Mouse (Mus musculus) myocyte (in vitro differentiated cells): ENCODE measurements around the gene Fam129a. TPM values are rescaled to one million over a fixed set of nuclear protein-coding genes. Genes with fewer than 3 reads are reported as not detected.
A peak's percentile ranks its signal among the peaks of the same experiment; 100 is the strongest.
"Not testable (repeated sequence)": the region's sequence is repeated elsewhere in the genome, so short reads cannot be mapped to it uniquely, and the experiment has no call there.

Experiments used
- H3K27me3 ChIP-seq: one replicate; pipeline ENCODE4 v1.6.1; 2011; ENCODE audit not compliant: control insufficient read depth, insufficient read depth, insufficient read length
- H3K36me3 ChIP-seq: one replicate; pipeline ENCODE4 v1.6.1; 2011; ENCODE audit not compliant: control insufficient read depth, insufficient read depth
- H3K4me2 ChIP-seq: one replicate; pipeline ENCODE4 v1.6.1; 2011; ENCODE audit warnings: low read depth, control low read depth
- H3K4me3 ChIP-seq: one replicate; pipeline ENCODE4 v1.5.1; 2011; ENCODE audit warnings: mild to moderate bottlenecking, control low read depth, moderate library complexity
- H3K79me2 ChIP-seq: one replicate; pipeline ENCODE4 v1.6.1; 2011; ENCODE audit not compliant: control insufficient read depth, insufficient read depth
- H3ac ChIP-seq: one replicate; pipeline ENCODE4 v1.6.1; 2011; ENCODE audit not compliant: control insufficient read depth, insufficient read length
- CEBPB ChIP-seq: IDR thresholded peaks from 2 replicates; pipeline ENCODE4 v1.6.1; 2011; ENCODE audit warnings: mild to moderate bottlenecking, moderate library complexity; ENCODE audit not compliant: poor library complexity, insufficient read depth, severe bottlenecking
- E2F4 ChIP-seq: IDR thresholded peaks from one replicate; pipeline ENCODE4 v1.6.1; 2011; ENCODE audit warnings: mild to moderate bottlenecking, control low read depth, moderate library complexity; ENCODE audit not compliant: insufficient read depth
- MAX ChIP-seq: IDR thresholded peaks from one replicate; pipeline ENCODE4 v1.6.1; 2011; ENCODE audit warnings: low read depth, mild to moderate bottlenecking, control low read depth
- MYOD1 ChIP-seq, 3 experiments: IDR thresholded peaks; one replicate each; pipeline ENCODE4 v1.6.1; 2011; ENCODE audit warnings: control low read depth in 2 of 3, low read depth in 2 of 3, mild to moderate bottlenecking in 2 of 3, moderate library complexity in 1 of 3; ENCODE audit not compliant: insufficient read length in 2 of 3, control insufficient read depth in 1 of 3
- MYOG ChIP-seq, 3 experiments: IDR thresholded peaks; one replicate each; pipeline ENCODE4 v1.6.1; 2011; ENCODE audit warnings: control low read depth in 2 of 3, low read depth in 2 of 3, mild to moderate bottlenecking in 2 of 3; ENCODE audit not compliant: insufficient read length in 2 of 3, control insufficient read depth in 1 of 3, insufficient read depth in 1 of 3
- POLR2A ChIP-seq: IDR thresholded peaks from one replicate; pipeline ENCODE4 v1.6.1; 2011; ENCODE audit warnings: low read depth, mild to moderate bottlenecking, control low read depth, moderate library complexity; ENCODE audit not compliant: insufficient read length
- POLR2AphosphoS2 ChIP-seq: IDR thresholded peaks from one replicate; pipeline ENCODE4 v1.6.1; 2011; ENCODE audit warnings: low read depth, control low read depth; ENCODE audit not compliant: insufficient read length
- REST ChIP-seq: IDR thresholded peaks from one replicate; pipeline ENCODE4 v1.6.1; 2011; ENCODE audit warnings: mild to moderate bottlenecking, control low read depth, moderate library complexity; ENCODE audit not compliant: insufficient read depth, insufficient read length
- SRF ChIP-seq: IDR thresholded peaks from one replicate; pipeline ENCODE4 v1.6.1; 2011; ENCODE audit warnings: low read depth; ENCODE audit not compliant: control insufficient read depth, insufficient read length
- TCF12 ChIP-seq: IDR thresholded peaks from one replicate; pipeline ENCODE4 v1.6.1; 2011; ENCODE audit warnings: mild to moderate bottlenecking, control low read depth; ENCODE audit not compliant: poor library complexity, insufficient read depth, severe bottlenecking
- TCF3 ChIP-seq: IDR thresholded peaks from one replicate; pipeline ENCODE4 v1.6.1; 2011; ENCODE audit warnings: low read depth, control low read depth; ENCODE audit not compliant: insufficient read length
- USF1 ChIP-seq: IDR thresholded peaks from one replicate; pipeline ENCODE4 v1.6.1; 2011; ENCODE audit warnings: low read depth, mild to moderate bottlenecking, control low read depth, moderate library complexity
- polyA plus RNA-seq: library from polyadenylated mRNA; unstranded; fragments of >200 nt; fragmentation: generic; extraction: Trizol; gene quantifications from one replicate; pipeline ENCODE4 v1.2.1, GENCODE M21; 2012; ENCODE audit warnings: missing spikeins

The Fam129a gene
- polyA plus RNA-seq, 1 experiment: 2.7 TPM

GRCm38 (mm10) chr1:151690583-151691193 lies 119.7 kb downstream of the Fam129a start:
- H3K4me2 ChIP-seq: peak overlapping the region; percentile 49
- H3K27me3 ChIP-seq: no peaks in the 10 kb centered on the region
- no peak overlapping the region for H3ac ChIP-seq
- no peak overlapping the region for H3K4me3 ChIP-seq
- no peaks in the 10 kb centered on the region for H3K79me2 ChIP-seq
- TF ChIP-seq TCF12 (no peak), USF1 (no peak), TCF3 (no peak), POLR2AphosphoS2 (no peak), POLR2A (no peak), CEBPB (0 out of 2 replicates have a peak, but pooled peaks have one; percentile 26)
- no peaks in the 10 kb centered on the region for H3K36me3 ChIP-seq

GRCm38 (mm10) chr1:151692867-151693266 lies 121.9 kb downstream of the Fam129a start:
- H3K4me2 ChIP-seq: peak overlapping the region; percentile 15
- H3K36me3 ChIP-seq, H3K4me3 ChIP-seq, H3ac ChIP-seq, H3K79me2 ChIP-seq, H3K27me3 ChIP-seq: not testable (repeated sequence)

- Histone ChIP-seq H3K4me2 (no peak overlapping the region), H3K27me3 (no peaks in the 10 kb centered on the region), H3K36me3 (no peaks in the 10 kb centered on the region), H3ac (no peak overlapping the region), H3K4me3 (no peak overlapping the region), H3K79me2 (no peaks in the 10 kb centered on the region)
- TF ChIP-seq USF1 (no peak), E2F4 (no peak), SRF (no peak), TCF3 (no peak), POLR2A (no peak), CEBPB (no peak), MYOG (IDR thresholded peaks at IDR 0.05; ENCODE audit: control insufficient read depth in 1 of 3, insufficient read depth in 1 of 3, insufficient read length in 2 of 3, low read depth in 2 of 3) (no peak), MYOD1 (IDR thresholded peaks at IDR 0.05; ENCODE audit: control insufficient read depth in 1 of 3, insufficient read length in 2 of 3, low read depth in 2 of 3) (no peak), TCF12 (no peak), MAX (no peak), REST (no peak), POLR2AphosphoS2 (no peak)
These were observed 125.8 kb downstream of the Fam129a start for GRCm38 (mm10) chr1:151696751-151697150.

GRCm38 (mm10) chr1:151697901-151698641 lies 127.1 kb downstream of the Fam129a start:
- no peaks in the 10 kb centered on the region for H3K36me3 ChIP-seq
- H3ac ChIP-seq: no peak overlapping the region
- H3K79me2 ChIP-seq: no peaks in the 10 kb centered on the region
- H3K27me3 ChIP-seq: no peaks in the 10 kb centered on the region
- no peak overlapping the region for H3K4me2 ChIP-seq
- TF ChIP-seq TCF3 (no peak), MYOG (IDR thresholded peaks at IDR 0.05; ENCODE audit: control insufficient read depth in 1 of 3, insufficient read depth in 1 of 3, insufficient read length in 2 of 3, low read depth in 2 of 3) (no peak), SRF (no peak), POLR2AphosphoS2 (no peak), TCF12 (no peak), POLR2A (no peak), USF1 (no peak), MAX (no peak), CEBPB (no peak), MYOD1 (IDR thresholded peaks at IDR 0.05; ENCODE audit: control insufficient read depth in 1 of 3, insufficient read length in 2 of 3, low read depth in 2 of 3) (no peak), REST (no peak), E2F4 (no peak)
- H3K4me3 ChIP-seq: no peak overlapping the region

- Histone ChIP-seq H3K27me3 (no peaks in the 10 kb centered on the region), H3K36me3 (no peaks in the 10 kb centered on the region), H3ac (no peak overlapping the region), H3K79me2 (no peaks in the 10 kb centered on the region), H3K4me3 (no peak overlapping the region), H3K4me2 (no peak overlapping the region)
- no peak for TF ChIP-seq MAX
These were observed 128.4 kb downstream of the Fam129a start for GRCm38 (mm10) chr1:151699363-151699762.
